Mouse (Mus musculus) stomach, adult 2 months (tissue): Measurements from ENCODE around the gene Slc39a7. TPM values are rescaled to one million over a fixed set of nuclear protein-coding genes. Genes with fewer than 3 reads are reported as not detected.

ENCODE experiments used
- polyA plus RNA-seq: library from polyadenylated mRNA; depleted of rRNA; stranded (reverse); fragments of >200 nt; gene quantifications from 2 replicates; pipeline ENCODE4 v1.2.3, GENCODE M21; 2012; rRNA removed

Slc39a7 gene
- 101 and 145 TPM in 2 replicates for polyA plus RNA-seq

GRCm38 (mm10) chr17:34031465-34032173, at the start of gene Slc39a7, which contains the start of gene Rxrb:
Gene Slc39a7 (minus strand): TSS chr17:34031682.
Gene Rxrb (plus strand): TSS chr17:34031812.

DNA sequence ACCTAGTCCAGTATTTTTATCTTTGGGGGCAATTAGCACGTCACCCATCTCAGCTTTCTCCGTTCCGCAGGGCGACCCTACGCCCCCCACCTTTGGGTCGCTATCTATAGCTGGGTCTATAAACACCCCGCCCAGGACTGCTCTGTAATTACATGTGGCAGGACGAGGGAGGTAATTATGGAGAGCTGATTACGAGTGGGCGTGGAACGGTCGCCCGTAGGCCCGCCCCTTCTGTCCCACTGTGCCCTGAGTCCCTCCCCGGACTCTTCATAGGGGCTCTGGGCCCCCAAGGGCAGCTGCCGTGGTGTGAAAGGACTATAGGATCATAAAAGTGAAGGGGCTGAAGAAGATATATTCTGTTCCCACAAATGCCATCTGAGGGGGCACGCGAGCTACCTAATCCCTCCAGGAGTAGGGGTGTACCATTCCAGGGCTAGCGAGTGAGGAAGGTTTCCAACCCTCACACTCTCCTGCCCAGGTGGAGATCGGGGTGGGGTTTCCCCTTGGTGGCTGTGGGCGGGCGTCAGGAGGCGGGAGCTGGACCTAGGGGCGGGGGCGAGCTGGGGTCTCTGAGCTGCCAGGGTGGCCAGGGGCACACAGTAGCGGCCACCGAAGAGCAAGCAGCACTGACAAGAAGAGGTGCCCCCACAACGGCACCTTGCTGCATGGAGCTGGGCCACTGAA, 7.5 kb upstream of the Slc39a7 start, which contains the start of gene Col11a2:
Gene Col11a2, plus strand, starts transcription at position 560 of the 684 bp plus-strand sequence.

GRCm38 (mm10) chr17:34027656-34028223, 3.7 kb downstream of the Slc39a7 start, which contains the start of gene H2-Ke6:
Gene H2-Ke6 (minus strand): TSS chr17:34028060.

DNA sequence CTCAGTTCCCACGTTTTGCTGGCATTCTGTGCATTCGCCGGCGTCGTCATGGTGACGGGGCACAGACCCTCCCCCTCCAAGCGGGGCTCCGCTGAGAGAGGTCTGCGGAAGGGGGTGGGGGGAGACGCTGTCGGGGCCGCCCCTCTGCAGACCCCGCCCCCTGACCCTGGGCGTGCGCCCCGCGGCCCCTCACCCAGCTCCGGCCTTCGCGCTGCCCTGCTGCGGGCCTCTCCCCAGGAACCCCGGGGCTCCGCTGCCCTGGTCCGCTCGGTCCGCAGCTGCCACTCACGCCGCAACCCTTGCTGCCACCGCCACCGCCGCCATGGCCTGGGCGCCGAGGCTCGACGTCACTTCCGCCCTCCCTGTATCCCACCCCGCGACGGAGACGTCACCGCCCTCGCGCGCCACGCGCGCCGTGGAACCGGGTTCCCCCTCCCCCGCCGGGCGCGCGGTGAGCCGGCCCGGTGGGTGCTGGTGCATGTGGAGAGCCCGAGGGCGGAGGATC, 7.1 kb downstream of the Slc39a7 start, which contains the start of gene Ring1:
Gene Ring1, minus strand, starts transcription at position 364 of the 505 bp plus-strand sequence.

GRCm38 (mm10) chr17:34000150-34000537, 31.3 kb downstream of the Slc39a7 start, which contains the start of gene H2-K1:
Gene H2-K1 (minus strand): TSS chr17:34000347.

Other genes starting within 250 kb of the Slc39a7 start
- 9.7 and 11.8 TPM in 2 replicates for gene Angptl4, start 249.9 kb downstream of the Slc39a7 start, polyA plus RNA-seq
- gene Kank3, start 221.2 kb downstream of the Slc39a7 start, polyA plus RNA-seq, result 19.7 and 19.8 TPM in 2 replicates
- gene Rps28, start 207.1 kb downstream of the Slc39a7 start, polyA plus RNA-seq, result 241 and 248 TPM in 2 replicates
- 233 and 376 TPM in 2 replicates for gene Ndufa7, start 207.1 kb downstream of the Slc39a7 start, polyA plus RNA-seq
- 13.4 and 44.6 TPM in 2 replicates for gene Cd320, start 188.6 kb downstream of the Slc39a7 start, polyA plus RNA-seq
- gene Gm7029, start 157.8 kb downstream of the Slc39a7 start, polyA plus RNA-seq, result not detected in 2 replicates
- 2.8 and 3.9 TPM in 2 replicates for gene Kifc1, start 141.0 kb downstream of the Slc39a7 start, polyA plus RNA-seq
- 0.18 and 0.26 TPM in 2 replicates for gene Platr17, start 126.5 kb downstream of the Slc39a7 start, polyA plus RNA-seq
- 25.6 and 26.2 TPM in 2 replicates for gene Daxx, start 122.3 kb downstream of the Slc39a7 start, polyA plus RNA-seq
- 92.0 and 99.2 TPM in 2 replicates for gene Tapbp, start 115.8 kb downstream of the Slc39a7 start, polyA plus RNA-seq
- 45.0 and 64.9 TPM in 2 replicates for gene Zbtb22, start 115.8 kb downstream of the Slc39a7 start, polyA plus RNA-seq
- 89.5 and 105 TPM in 2 replicates for gene Rgl2, start 102.1 kb downstream of the Slc39a7 start, polyA plus RNA-seq
- gene Pfdn6, start 91.3 kb downstream of the Slc39a7 start, polyA plus RNA-seq, result 5.2 and 6.8 TPM in 2 replicates
- gene Wdr46, start 91.0 kb downstream of the Slc39a7 start, polyA plus RNA-seq, result 8.8 and 11.1 TPM in 2 replicates
- 16.9 and 20.2 TPM in 2 replicates for gene B3galt4, start 80.2 kb downstream of the Slc39a7 start, polyA plus RNA-seq
- gene Vps52, start 75.9 kb downstream of the Slc39a7 start, polyA plus RNA-seq, result 30.6 and 32.9 TPM in 2 replicates
- 111 and 142 TPM in 2 replicates for gene Rps18, start 75.7 kb downstream of the Slc39a7 start, polyA plus RNA-seq
- gene H2-K1, start 31.3 kb downstream of the Slc39a7 start, polyA plus RNA-seq, result 1,329 and 1,533 TPM in 2 replicates
- gene Ring1, start 7.0 kb downstream of the Slc39a7 start, polyA plus RNA-seq, result 16.2 and 20.2 TPM in 2 replicates
- gene H2-Ke6, start 3.6 kb downstream of the Slc39a7 start, polyA plus RNA-seq, result 42.2 and 91.2 TPM in 2 replicates
- 41.3 and 55.6 TPM in 2 replicates for gene Rxrb, start 130 bp upstream of the Slc39a7 start, polyA plus RNA-seq
- gene Col11a2, start 7.8 kb upstream of the Slc39a7 start, polyA plus RNA-seq, result 1.1 and 2.3 TPM in 2 replicates
- 0.70 and 4.2 TPM in 2 replicates for gene H2-Oa, start 60.7 kb upstream of the Slc39a7 start, polyA plus RNA-seq
- 11.1 and 18.4 TPM in 2 replicates for gene H2-DMa, start 87.9 kb upstream of the Slc39a7 start, polyA plus RNA-seq
- 49.0 and 51.3 TPM in 2 replicates for gene Brd2, start 91.0 kb upstream of the Slc39a7 start, polyA plus RNA-seq
- gene H2-DMb2, start 111.6 kb upstream of the Slc39a7 start, polyA plus RNA-seq, result 1.7 and 3.5 TPM in 2 replicates
- 15.8 and 34.6 TPM in 2 replicates for gene H2-DMb1, start 121.4 kb upstream of the Slc39a7 start, polyA plus RNA-seq
- 9.8 and 12.1 TPM in 2 replicates for gene Tap1, start 155.9 kb upstream of the Slc39a7 start, polyA plus RNA-seq
- 13.9 and 19.6 TPM in 2 replicates for gene Psmb9, start 156.1 kb upstream of the Slc39a7 start, polyA plus RNA-seq
- gene Psmb8, start 166.0 kb upstream of the Slc39a7 start, polyA plus RNA-seq, result 12.2 and 14.1 TPM in 2 replicates
- gene Tap2, start 171.8 kb upstream of the Slc39a7 start, polyA plus RNA-seq, result 13.4 and 13.7 TPM in 2 replicates
- gene H2-Ob, start 207.2 kb upstream of the Slc39a7 start, polyA plus RNA-seq, result 0.40 and 0.88 TPM in 2 replicates
- gene H2-Ab1, start 226.0 kb upstream of the Slc39a7 start, polyA plus RNA-seq, result 153 and 391 TPM in 2 replicates